In the genomic region with DNA sequence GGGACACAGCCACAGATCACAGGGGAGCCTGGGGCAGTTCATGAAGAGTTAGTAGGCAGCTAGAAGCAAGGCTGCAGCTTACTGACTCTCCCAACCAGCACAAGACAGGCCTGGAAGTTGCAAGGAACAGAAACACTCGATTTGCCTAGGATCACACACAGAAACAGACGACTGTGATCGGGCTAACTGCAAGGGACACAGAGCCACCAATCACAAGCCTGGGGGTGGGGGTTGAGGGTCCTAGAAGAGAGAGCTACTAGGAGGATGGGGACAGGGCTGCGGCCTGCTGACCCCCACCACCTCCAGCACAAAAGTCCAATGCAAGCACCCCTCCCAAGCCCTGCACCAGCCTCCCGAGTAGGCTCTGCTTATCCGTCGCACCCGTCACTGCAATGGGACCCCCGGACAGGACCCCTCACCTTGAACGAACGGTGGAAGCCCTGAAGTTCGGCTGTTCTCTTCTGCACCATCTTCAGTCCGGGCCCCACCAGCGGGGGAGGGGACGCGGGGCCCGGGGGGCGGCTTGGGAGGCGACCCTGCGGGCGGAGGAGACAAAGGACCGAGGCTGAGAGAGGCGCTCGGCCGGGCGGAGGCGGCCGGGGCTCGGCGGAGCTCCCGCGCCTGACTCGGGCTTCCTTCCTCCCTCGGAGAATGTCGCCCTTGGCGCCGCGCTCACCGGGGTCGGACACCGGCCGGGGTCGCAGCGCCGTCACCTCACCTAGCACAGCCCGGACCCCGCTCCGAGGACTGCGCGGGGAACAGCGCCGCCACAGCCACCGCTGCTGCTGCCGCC, we compare ENCODE assay signal across 9 mouse cellular contexts. TPM values are rescaled to one million over a fixed set of nuclear protein-coding genes. Genes with fewer than 3 reads are reported as not detected.
DNase-seq lines count a peak whose midpoint lies in the region; ATAC-seq lines count a peak whose summit lies in the region.
"Had no signal": no experiment of that assay in that cellular context is flagged by ENCODE, and none has a peak within 500 bp of the region (broad histone marks: within the 10 kb centered on the region; RNA-seq: fewer than 3 reads in every experiment).

No protein-coding gene starts in this region.

- H3K9ac ChIP-seq in hindbrain, embryonic 16.5 days (ENCODE audit: low read depth, low read length), result peak overlapping the region; percentile 98

- WGBS in hindbrain, embryonic 16.5 days, result under 1% methylated on average over 31 of the region's 54 CpGs

- H3K27ac ChIP-seq in hindbrain, embryonic 16.5 days (ENCODE audit: low read depth, low read length), result peak overlapping the region; percentile 86

- H3K36me3 ChIP-seq in erythroblast, embryonic 14.5 days (ENCODE audit: control insufficient read depth), result peaks cover 49% of the 10 kb centered on the region
- H3K36me3 ChIP-seq in hindbrain, embryonic 16.5 days (ENCODE audit: control insufficient read depth, insufficient read depth, low read length), result peaks cover 9% of the 10 kb centered on the region
- peaks cover 46% of the 10 kb centered on the region for H3K36me3 ChIP-seq in megakaryocyte, embryonic 14.5 days (replicated peaks; ENCODE audit: low read length)

- no peak for ATAC-seq in erythroblast, adult 5-6 weeks (replicated peaks; ENCODE audit: low FRiP score, poor library complexity, severe bottlenecking)
- ATAC-seq in hindbrain, embryonic 16.5 days, result no peak; the same call in 1 of the 2 replicates

- H3K4me2 ChIP-seq in hindbrain, embryonic 16.5 days (ENCODE audit: low read length), result peak overlapping the region; percentile 91

- H3K4me1 ChIP-seq in erythroblast, embryonic 14.5 days (ENCODE audit: control insufficient read depth), result peaks cover 90% of the 10 kb centered on the region
- H3K4me1 ChIP-seq in hindbrain, embryonic 16.5 days (ENCODE audit: control insufficient read depth, insufficient read depth, low read depth, low read length), result peaks cover 54% of the 10 kb centered on the region
- H3K4me1 ChIP-seq in megakaryocyte, embryonic 14.5 days, result peaks cover 79% of the 10 kb centered on the region

- H3K4me3 ChIP-seq in erythroblast, embryonic 14.5 days (replicated peaks), result peak overlapping the region; percentile 81
- peak overlapping the region; percentile 94 for H3K4me3 ChIP-seq in hindbrain, embryonic 16.5 days (ENCODE audit: low read length)
- H3K4me3 ChIP-seq in megakaryocyte, embryonic 14.5 days (replicated peaks), result peak overlapping the region; percentile 98

- no peaks in the 10 kb centered on the region for H3K9me3 ChIP-seq in erythroblast, embryonic 14.5 days (ENCODE audit: control insufficient read depth, low read length)
- no peaks in the 10 kb centered on the region for H3K9me3 ChIP-seq in hindbrain, embryonic 16.5 days (ENCODE audit: control insufficient read depth, low read length)
- no peaks in the 10 kb centered on the region for H3K9me3 ChIP-seq in megakaryocyte, embryonic 14.5 days

- DNase-seq in 3134 (ENCODE audit: extremely low read depth, insufficient read length, low spot score), result peak; percentile 48
- peak; percentile 82 for DNase-seq in cerebellum, adult 9-11 months
- DNase-seq in urinary bladder, adult 2 months (ENCODE audit: low spot score), result no peak
- DNase-seq in urinary bladder, postnatal 25 days (ENCODE audit: low spot score), result no peak

- no peaks in the 10 kb centered on the region for H3K27me3 ChIP-seq in erythroblast, embryonic 14.5 days (ENCODE audit: control insufficient read depth)
- H3K27me3 ChIP-seq in hindbrain, embryonic 16.5 days (replicated peaks; ENCODE audit: control insufficient read depth, insufficient read depth, low read length), result no peaks in the 10 kb centered on the region
- H3K27me3 ChIP-seq in megakaryocyte, embryonic 14.5 days (replicated peaks), result no peaks in the 10 kb centered on the region
- H3K27me3 ChIP-seq: Patski had no signal

RNA-seq across cellular contexts. Expression of a gene that starts 2.3 kb away (rescaled TPM):
- polyA plus RNA-seq in erythroblast, embryonic 14.5 days (2012), result 49.1 and 53.2 TPM in 2 replicates
- total RNA-seq in erythroblast, adult 5-6 weeks (2015; ENCODE audit: low replicate concordance), result 40.2 and 47.4 TPM in 2 replicates
- total RNA-seq in erythroblast, adult 5-6 weeks (2017; ENCODE audit: low replicate concordance), result 28.4 and 40.8 TPM in 2 replicates
- polyA plus RNA-seq in hindbrain, embryonic 16.5 days (2015; fragmentation: Nextera tagmentation; extraction: Ambion mirVana), result 35.6 and 55.7 TPM in 2 replicates
- polyA plus RNA-seq in megakaryocyte, embryonic 14.5 days (2012; ENCODE audit: insufficient read depth, low replicate concordance), result 472 and 996 TPM in 2 replicates
- 129 and 137 TPM in 2 replicates for polyA plus RNA-seq in urinary bladder, adult 2 months (2012; rRNA removed)

RNA-seq across cellular contexts. Expression of a gene that starts 18.7 kb away (rescaled TPM):
- 2.6 and 3.2 TPM in 2 replicates for polyA plus RNA-seq in erythroblast, embryonic 14.5 days (2012)
- 5.6 and 6.1 TPM in 2 replicates for total RNA-seq in erythroblast, adult 5-6 weeks (2015; ENCODE audit: low replicate concordance)
- total RNA-seq in erythroblast, adult 5-6 weeks (2017; ENCODE audit: low replicate concordance), result 5.6 and 11.4 TPM in 2 replicates
- polyA plus RNA-seq in hindbrain, embryonic 16.5 days (2015; fragmentation: Nextera tagmentation; extraction: Ambion mirVana), result 21.2 and 83.2 TPM in 2 replicates
- 91.6 and 121 TPM in 2 replicates for polyA plus RNA-seq in megakaryocyte, embryonic 14.5 days (2012; ENCODE audit: insufficient read depth, low replicate concordance)
- polyA plus RNA-seq in urinary bladder, adult 2 months (2012; rRNA removed), result 36.5 and 48.5 TPM in 2 replicates

RNA-seq across cellular contexts. Expression of a gene that starts 26.2 kb away (rescaled TPM):
- polyA plus RNA-seq in erythroblast, embryonic 14.5 days (2012), result 1.8 and 2.1 TPM in 2 replicates
- 13.4 and 25.6 TPM in 2 replicates for total RNA-seq in erythroblast, adult 5-6 weeks (2015; ENCODE audit: low replicate concordance)
- 11.0 and 18.2 TPM in 2 replicates for total RNA-seq in erythroblast, adult 5-6 weeks (2017; ENCODE audit: low replicate concordance)
- 56.9 and 59.5 TPM in 2 replicates for polyA plus RNA-seq in hindbrain, embryonic 16.5 days (2015; fragmentation: Nextera tagmentation; extraction: Ambion mirVana)
- polyA plus RNA-seq in megakaryocyte, embryonic 14.5 days (2012; ENCODE audit: insufficient read depth, low replicate concordance), result 61.8 and 135 TPM in 2 replicates
- polyA plus RNA-seq in urinary bladder, adult 2 months (2012; rRNA removed), result 24.5 and 29.1 TPM in 2 replicates

RNA-seq across cellular contexts. Expression of a gene that starts 26.4 kb away (rescaled TPM):
- 1.2 and 3.9 TPM in 2 replicates for polyA plus RNA-seq in erythroblast, embryonic 14.5 days (2012)
- 8.6 and 9.8 TPM in 2 replicates for total RNA-seq in erythroblast, adult 5-6 weeks (2015; ENCODE audit: low replicate concordance)
- total RNA-seq in erythroblast, adult 5-6 weeks (2017; ENCODE audit: low replicate concordance), result 1.3 and 2.2 TPM in 2 replicates
- 43.7 and 50.4 TPM in 2 replicates for polyA plus RNA-seq in hindbrain, embryonic 16.5 days (2015; fragmentation: Nextera tagmentation; extraction: Ambion mirVana)
- polyA plus RNA-seq in megakaryocyte, embryonic 14.5 days (2012; ENCODE audit: insufficient read depth, low replicate concordance), result 19.4 and 27.8 TPM in 2 replicates
- polyA plus RNA-seq in urinary bladder, adult 2 months (2012; rRNA removed), result 68.7 and 88.2 TPM in 2 replicates

RNA-seq across cellular contexts. Expression of a gene that starts 53.0 kb away (rescaled TPM):
- 33.9 and 36.6 TPM in 2 replicates for polyA plus RNA-seq in erythroblast, embryonic 14.5 days (2012)
- total RNA-seq in erythroblast, adult 5-6 weeks (2015; ENCODE audit: low replicate concordance), result 25.5 and 25.6 TPM in 2 replicates
- 28.2 and 28.9 TPM in 2 replicates for total RNA-seq in erythroblast, adult 5-6 weeks (2017; ENCODE audit: low replicate concordance)
- polyA plus RNA-seq in hindbrain, embryonic 16.5 days (2015; fragmentation: Nextera tagmentation; extraction: Ambion mirVana), result 24.9 and 77.7 TPM in 2 replicates
- polyA plus RNA-seq in megakaryocyte, embryonic 14.5 days (2012; ENCODE audit: insufficient read depth, low replicate concordance), result 476 and 617 TPM in 2 replicates
- 153 and 158 TPM in 2 replicates for polyA plus RNA-seq in urinary bladder, adult 2 months (2012; rRNA removed)

Comparison
In these comparisons a context has a peak if more than half of its experiments do, and no peak if none do; other contexts are left out.
1. DNase-seq: peak in 3134 (single experiment) and cerebellum, adult 9-11 months (single experiment); none in urinary bladder, adult 2 months (single experiment) and urinary bladder, postnatal 25 days (single experiment).
2. Peak in every context shown above with its lines, with median percentiles within 50 percentile points of each other: H3K4me3 ChIP-seq.